Mouse (Mus musculus): ENCODE results near the gene Zfp334. TPM values are rescaled to one million over a fixed set of nuclear protein-coding genes. Genes with fewer than 3 reads are reported as not detected.

The Zfp334 gene
- polyA plus RNA-seq, 1 experiment from 2014 or later: 2.5 TPM

GRCm38 (mm10) chr2:165415795-165416194 lies 27.7 kb upstream of the Zfp334 start:
- TF ChIP-seq CTCF (IDR thresholded peaks at IDR 0.05): no peak
- no peak for TF ChIP-seq EP300 (IDR thresholded peaks at IDR 0.05)
- 72% methylated on average over 6 of the region's 6 CpGs for WGBS
- Histone ChIP-seq H3K27ac (ENCODE audit: low read length) (no peak overlapping the region), H3K4me3 (ENCODE audit: low read depth, low read length) (no peak overlapping the region), H3K36me3 (ENCODE audit: insufficient read depth, low read length) (no peaks in the 10 kb centered on the region), H3K4me1 (ENCODE audit: insufficient read depth, low read depth, low read length) (no peaks in the 10 kb centered on the region), H3K9me3 (ENCODE audit: low read length) (no peaks in the 10 kb centered on the region), H3K9ac (replicated peaks; ENCODE audit: low read depth) (no peak overlapping the region), H3K4me2 (replicated peaks; ENCODE audit: low read depth, low read length) (no peak overlapping the region), H3K27me3 (replicated peaks; ENCODE audit: insufficient read depth, low read length) (no peaks in the 10 kb centered on the region)
- DNase-seq (ENCODE audit: low spot score): no peak
- no peak for ATAC-seq

GRCm38 (mm10) chr2:165415141-165415721 lies 27.2 kb upstream of the Zfp334 start:
- Histone ChIP-seq H3K27ac (ENCODE audit: low read length) (no peak overlapping the region), H3K9me3 (ENCODE audit: low read length) (no peaks in the 10 kb centered on the region), H3K4me2 (replicated peaks; ENCODE audit: low read depth, low read length) (no peak overlapping the region), H3K4me1 (ENCODE audit: insufficient read depth, low read depth, low read length) (no peaks in the 10 kb centered on the region), H3K27me3 (replicated peaks; ENCODE audit: insufficient read depth, low read length) (no peaks in the 10 kb centered on the region), H3K36me3 (ENCODE audit: insufficient read depth, low read length) (no peaks in the 10 kb centered on the region), H3K4me3 (ENCODE audit: low read depth, low read length) (no peak overlapping the region), H3K9ac (replicated peaks; ENCODE audit: low read depth) (no peak overlapping the region)
- no peak for DNase-seq (ENCODE audit: low spot score)
- 49% methylated on average over 11 of the region's 11 CpGs for WGBS
- ATAC-seq: no peak
- TF ChIP-seq CTCF (IDR thresholded peaks at IDR 0.05): no peak
- no peak for TF ChIP-seq EP300 (IDR thresholded peaks at IDR 0.05)

DNA sequence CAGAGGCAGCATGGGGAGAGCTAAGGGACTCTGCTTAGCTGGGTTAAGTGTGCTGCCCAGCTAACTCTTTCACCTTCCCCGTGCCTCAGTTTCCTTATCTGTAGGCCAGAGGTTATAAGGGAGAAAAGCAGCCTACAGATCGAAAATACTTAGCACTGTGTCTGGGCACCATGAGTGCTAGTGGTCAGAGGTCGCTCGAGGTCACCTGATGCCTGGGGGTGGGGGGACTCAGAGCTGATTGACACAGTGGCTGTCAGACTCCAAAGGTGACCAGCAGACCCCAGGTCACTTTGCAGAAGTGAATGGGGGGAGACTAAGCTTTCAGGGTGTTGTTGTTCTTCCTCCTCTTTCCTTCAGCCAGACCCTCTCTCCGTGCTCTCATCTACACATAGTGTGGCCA lies 26.3 kb upstream of the Zfp334 start:
- H3K4me3 ChIP-seq (ENCODE audit: low read depth, low read length): no peak overlapping the region
- no peak overlapping the region for H3K27ac ChIP-seq (ENCODE audit: low read length)
- no peaks in the 10 kb centered on the region for H3K4me1 ChIP-seq (ENCODE audit: insufficient read depth, low read depth, low read length)
- H3K4me2 ChIP-seq (replicated peaks; ENCODE audit: low read depth, low read length): no peak overlapping the region
- TF ChIP-seq CTCF (IDR thresholded peaks at IDR 0.05): no peak
- TF ChIP-seq EP300 (IDR thresholded peaks at IDR 0.05): no peak
- H3K9ac ChIP-seq (replicated peaks; ENCODE audit: low read depth): no peak overlapping the region
- H3K36me3 ChIP-seq (ENCODE audit: insufficient read depth, low read length): no peaks in the 10 kb centered on the region
- ATAC-seq (no peak), DNase-seq (ENCODE audit: low spot score) (no peak)
- no peaks in the 10 kb centered on the region for H3K9me3 ChIP-seq (ENCODE audit: low read length)
- WGBS: 69% methylated on average over 5 of the region's 5 CpGs
- H3K27me3 ChIP-seq (replicated peaks; ENCODE audit: insufficient read depth, low read length): no peaks in the 10 kb centered on the region

GRCm38 (mm10) chr2:165413884-165414283 lies 25.8 kb upstream of the Zfp334 start:
- no peak overlapping the region for H3K4me2 ChIP-seq (replicated peaks; ENCODE audit: low read depth, low read length)
- ATAC-seq (no peak), DNase-seq (ENCODE audit: low spot score) (no peak)
- H3K27me3 ChIP-seq (replicated peaks; ENCODE audit: insufficient read depth, low read length): no peaks in the 10 kb centered on the region
- no peaks in the 10 kb centered on the region for H3K36me3 ChIP-seq (ENCODE audit: insufficient read depth, low read length)
- no peak overlapping the region for H3K9ac ChIP-seq (replicated peaks; ENCODE audit: low read depth)
- H3K27ac ChIP-seq (ENCODE audit: low read length): no peak overlapping the region
- no peaks in the 10 kb centered on the region for H3K9me3 ChIP-seq (ENCODE audit: low read length)
- 50% methylated on average over 3 of the region's 3 CpGs for WGBS
- H3K4me3 ChIP-seq (ENCODE audit: low read depth, low read length): no peak overlapping the region
- TF ChIP-seq EP300 (IDR thresholded peaks at IDR 0.05): no peak
- TF ChIP-seq CTCF (IDR thresholded peaks at IDR 0.05): no peak
- no peaks in the 10 kb centered on the region for H3K4me1 ChIP-seq (ENCODE audit: insufficient read depth, low read depth, low read length)

- TF ChIP-seq EP300 (IDR thresholded peaks at IDR 0.05) (no peak), CTCF (IDR thresholded peaks at IDR 0.05) (peak; percentile 79)
- Histone ChIP-seq H3K27ac (ENCODE audit: low read length) (no peak overlapping the region), H3K4me1 (ENCODE audit: insufficient read depth, low read depth, low read length) (no peaks in the 10 kb centered on the region), H3K9ac (replicated peaks; ENCODE audit: low read depth) (no peak overlapping the region), H3K27me3 (replicated peaks; ENCODE audit: insufficient read depth, low read length) (no peaks in the 10 kb centered on the region), H3K4me3 (ENCODE audit: low read depth, low read length) (no peak overlapping the region), H3K9me3 (ENCODE audit: low read length) (no peaks in the 10 kb centered on the region), H3K36me3 (ENCODE audit: insufficient read depth, low read length) (no peaks in the 10 kb centered on the region), H3K4me2 (replicated peaks; ENCODE audit: low read depth, low read length) (no peak overlapping the region)
- DNase-seq (ENCODE audit: low spot score): peak; percentile 45
- 38% methylated on average over 10 of the region's 10 CpGs for WGBS
- ATAC-seq: no peak
Observed at GRCm38 (mm10) chr2:165407700-165408301, 19.7 kb upstream of the Zfp334 start.

DNA sequence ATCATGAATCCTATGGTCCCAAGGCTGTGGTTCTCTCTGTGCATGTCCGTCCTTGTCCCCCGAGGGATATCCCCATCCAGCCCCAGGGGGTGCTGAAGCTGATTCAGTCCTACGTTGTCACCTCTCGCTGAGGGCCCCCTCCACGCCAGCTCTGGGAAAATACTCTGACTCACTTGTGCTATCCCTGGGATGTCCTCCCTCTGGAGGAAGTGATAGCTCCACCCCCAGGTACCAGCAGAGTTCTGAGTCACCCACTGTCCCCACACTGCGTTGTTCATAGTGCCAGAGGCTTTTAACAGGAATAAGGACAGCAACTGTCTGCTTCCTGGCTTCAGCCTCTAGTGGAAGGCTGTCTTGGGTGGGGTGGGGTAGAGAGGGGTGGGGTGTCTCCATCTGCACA lies 17.3 kb upstream of the Zfp334 start:
- DNase-seq (ENCODE audit: low spot score) (peak; percentile 84), ATAC-seq (peak; percentile 87)
- no peak overlapping the region for H3K4me3 ChIP-seq (ENCODE audit: low read depth, low read length)
- TF ChIP-seq CTCF (IDR thresholded peaks at IDR 0.05) (peak; percentile 17), EP300 (IDR thresholded peaks at IDR 0.05) (no peak; the same call in 1 of the 2 replicates)
- H3K36me3 ChIP-seq (ENCODE audit: insufficient read depth, low read length): no peaks in the 10 kb centered on the region
- H3K27me3 ChIP-seq (replicated peaks; ENCODE audit: insufficient read depth, low read length): no peaks in the 10 kb centered on the region
- H3K4me1 ChIP-seq (ENCODE audit: insufficient read depth, low read depth, low read length): 0 out of 2 replicates have a peak, but pooled peaks cover 2% of the 10 kb centered on the region
- peak overlapping the region; percentile 66 for H3K27ac ChIP-seq (ENCODE audit: low read length)
- no peak overlapping the region for H3K4me2 ChIP-seq (replicated peaks; ENCODE audit: low read depth, low read length)
- H3K9ac ChIP-seq (replicated peaks; ENCODE audit: low read depth): no peak overlapping the region
- 17% methylated on average over 6 of the region's 6 CpGs for WGBS
- no peaks in the 10 kb centered on the region for H3K9me3 ChIP-seq (ENCODE audit: low read length)
